Mouse (Mus musculus) gastrocnemius, postnatal 14 days (tissue): Measurements from ENCODE around the gene Reln. TPM values are rescaled to one million over a fixed set of nuclear protein-coding genes. Genes with fewer than 3 reads are reported as not detected.

Experiments used
- DNase-seq: peaks from one replicate; pipeline ENCODE4 v3.0.0; 2021; ENCODE audit warnings: mixed read lengths
- intact Hi-C: fragments of 180-260 bp; cut with DNase I; formaldehyde crosslinking; loops from one replicate; pipeline ENCODE4 v1.15.1; 2025; ENCODE audit warnings: low total_unique reads
- total RNA-seq, 2 experiments: library from RNA; stranded (reverse); gene quantifications; 2 replicates each; pipeline ENCODE4 v1.2.3; 2021

Gene Reln
- total RNA-seq, 2 experiments from 2014 or later: 2.0 to 5.1 TPM

DNA sequence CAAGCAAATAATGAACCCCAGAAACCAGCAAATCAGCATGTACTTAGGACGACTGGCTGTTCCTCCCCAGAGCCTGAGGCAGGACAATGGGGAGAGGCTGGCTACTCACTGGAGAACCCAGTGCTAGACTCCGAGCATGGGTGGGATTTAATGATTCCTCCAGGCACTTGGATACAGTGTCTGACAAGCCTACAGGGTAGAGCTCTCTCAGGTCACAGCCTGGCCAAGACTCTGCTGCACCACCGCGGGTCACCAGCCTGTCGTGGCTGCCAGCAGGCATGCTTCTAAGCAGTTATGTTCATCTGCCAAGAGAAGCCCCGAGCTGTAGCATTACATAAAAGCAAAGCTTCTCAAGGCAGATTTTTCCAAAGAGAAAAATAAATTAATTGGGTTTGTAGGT, 190.9 kb downstream of the Reln start:
- DNase-seq: no peak
- intact Hi-C loops: no loop called here

DNA sequence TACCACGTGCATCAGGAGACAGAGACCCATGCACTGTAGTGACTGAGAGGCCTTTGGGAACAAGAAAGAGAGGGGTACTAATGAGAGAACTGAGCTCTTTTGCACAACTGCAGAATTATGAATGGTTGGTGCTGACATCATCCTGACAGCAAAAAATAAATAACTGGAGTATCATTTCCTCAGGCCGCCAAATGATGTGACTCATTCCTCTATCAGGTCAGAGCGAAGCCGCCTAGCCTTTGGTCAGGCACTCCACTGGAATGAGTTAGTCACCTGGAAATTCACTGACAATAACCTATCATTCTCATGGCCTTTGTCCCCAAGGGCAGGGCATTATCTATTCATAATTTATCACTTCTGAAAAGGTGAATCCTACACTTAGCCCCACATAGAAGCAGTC, 202.7 kb downstream of the Reln start:
- DNase-seq: no peak

DNA sequence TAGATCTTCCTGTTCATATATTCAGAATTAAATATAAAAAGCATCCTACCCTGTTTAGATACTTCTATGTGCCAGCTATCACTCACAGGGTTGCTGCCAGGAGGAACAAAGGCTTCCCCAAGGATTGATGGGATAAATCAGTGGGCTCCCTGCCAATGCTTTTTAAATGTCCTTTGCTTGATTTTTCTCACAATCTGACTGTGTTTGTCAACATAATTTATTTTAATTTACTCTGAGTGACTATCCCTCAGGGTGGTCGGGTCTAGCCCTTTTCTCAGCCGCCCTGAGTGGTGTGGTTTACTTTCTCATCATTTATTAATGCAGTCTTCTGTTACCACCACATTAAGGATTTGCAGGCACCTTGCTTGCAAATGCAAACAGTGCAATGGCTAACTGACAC, 205.5 kb downstream of the Reln start:
- no peak for DNase-seq
- intact Hi-C loops: no loop called here

More for the DNA sequence above, 202.7 kb downstream of the Reln start:
- intact Hi-C loops: no loop called here

DNA sequence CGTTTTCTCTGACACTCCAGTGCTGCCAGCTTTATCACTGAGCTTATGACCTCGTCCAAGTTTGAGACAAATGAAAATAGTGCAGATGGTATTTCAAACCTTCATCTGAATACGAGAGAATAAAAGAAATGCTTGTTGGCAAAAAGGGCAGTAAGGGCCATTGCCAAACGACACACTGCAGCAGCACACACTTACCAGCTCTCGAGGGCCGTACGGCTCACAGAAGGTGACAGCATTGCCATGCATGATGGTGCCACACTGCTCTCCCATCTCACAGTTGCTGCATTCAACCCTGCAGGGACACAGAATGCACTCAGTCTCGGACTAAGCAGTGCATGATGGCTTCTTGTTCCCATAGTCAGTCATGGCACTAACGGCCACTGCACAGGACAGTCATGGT, 210.1 kb downstream of the Reln start:
- no peak for DNase-seq
- intact Hi-C loops: no loop called here

DNA sequence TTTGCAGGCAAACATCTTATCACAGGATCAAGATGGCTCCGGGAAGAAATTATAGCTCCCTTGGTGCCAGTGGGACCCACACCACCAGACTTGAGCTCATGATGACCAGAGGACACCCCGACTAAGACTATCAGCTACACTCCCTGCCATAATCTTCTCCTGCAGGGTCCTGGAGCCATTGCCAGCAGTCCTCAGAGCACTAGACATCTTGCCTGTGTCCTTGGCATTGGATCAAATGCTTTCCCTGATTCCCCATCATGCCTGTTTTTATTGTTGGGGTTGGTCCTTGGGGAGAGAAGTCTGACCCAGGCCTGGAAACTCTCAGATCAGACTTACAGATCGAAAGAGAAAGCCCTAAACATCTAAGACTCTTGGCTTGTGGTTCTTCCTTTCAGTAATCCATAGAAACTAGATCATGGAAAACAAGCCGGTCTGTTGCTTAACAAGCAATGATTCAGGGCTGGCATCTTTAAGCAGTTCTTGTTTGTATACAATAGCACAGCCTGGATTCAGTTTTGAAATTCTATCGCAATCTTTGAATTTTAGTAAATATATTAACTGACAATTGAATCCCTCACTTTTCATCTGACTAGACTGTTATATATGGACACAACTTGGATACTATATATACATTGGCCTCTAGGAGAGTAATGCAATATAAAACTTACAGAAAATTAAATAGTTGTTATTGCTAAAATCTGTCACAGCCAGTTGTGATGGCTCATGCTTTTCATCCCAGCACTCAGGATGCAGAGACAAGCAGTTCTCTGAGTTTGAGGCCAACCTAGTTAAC, 212.6 kb downstream of the Reln start:
- DNase-seq: no peak
- intact Hi-C loops: no loop called here

DNA sequence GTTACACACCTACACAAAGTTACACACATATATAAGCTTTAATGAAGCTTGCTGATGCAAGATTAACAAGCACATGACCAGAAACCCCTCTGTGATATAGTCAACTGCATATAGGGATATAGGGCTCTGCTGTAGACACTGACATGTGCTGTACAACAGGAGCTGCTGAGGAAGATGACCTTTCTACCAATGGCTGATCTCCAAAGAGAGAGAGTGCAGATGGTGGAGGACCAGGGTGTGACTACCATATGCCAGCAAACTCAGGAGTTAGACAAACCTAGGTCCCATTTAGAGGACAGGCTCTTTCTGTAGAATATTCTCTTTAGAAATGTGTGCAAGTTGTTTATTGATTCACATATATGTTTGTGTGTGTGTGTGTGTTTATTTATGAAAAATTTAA, 216.9 kb downstream of the Reln start:
- no peak for DNase-seq
- intact Hi-C loops: no loop called here

DNA sequence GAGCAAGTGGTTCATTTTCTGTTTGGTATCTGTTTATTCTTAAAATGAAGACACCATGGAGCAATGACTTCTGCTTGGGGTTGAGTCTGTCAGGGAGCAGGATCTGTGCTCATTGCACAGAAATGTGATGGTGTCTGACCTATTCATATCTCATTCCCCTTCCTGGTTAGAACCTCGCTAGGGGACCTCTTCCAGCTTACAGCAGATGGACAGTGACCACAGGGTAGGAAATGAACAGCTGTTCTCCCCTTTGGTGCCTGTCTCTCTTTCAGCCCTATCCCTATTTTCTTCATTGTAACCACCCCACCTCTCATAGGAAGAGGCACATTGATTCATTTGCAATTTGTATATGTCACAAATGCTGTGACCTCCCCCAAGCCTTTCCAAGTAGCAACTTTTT, 225.2 kb downstream of the Reln start:
- intact Hi-C loops: no loop called here
- no peak for DNase-seq

DNA sequence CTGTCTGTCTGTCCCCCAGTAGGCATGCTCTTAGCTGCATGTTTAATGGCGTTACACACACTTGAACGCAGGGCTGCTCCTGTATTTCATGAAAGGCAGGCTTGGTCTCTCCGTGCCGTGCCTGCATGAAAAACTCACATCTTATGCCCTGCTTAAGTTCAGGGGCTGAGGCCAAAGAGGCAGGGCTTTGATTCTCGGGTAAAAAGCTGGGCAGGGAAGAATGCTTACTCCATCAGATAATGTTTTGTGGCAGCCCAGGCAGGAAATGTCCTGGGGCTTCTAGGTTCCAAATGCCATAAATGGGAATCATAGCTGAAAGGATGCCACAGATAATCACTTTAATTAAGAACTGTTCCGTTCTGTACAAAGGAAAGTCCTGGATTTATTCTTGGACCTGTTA, 226.0 kb downstream of the Reln start:
- intact Hi-C loops: no loop called here

DNA sequence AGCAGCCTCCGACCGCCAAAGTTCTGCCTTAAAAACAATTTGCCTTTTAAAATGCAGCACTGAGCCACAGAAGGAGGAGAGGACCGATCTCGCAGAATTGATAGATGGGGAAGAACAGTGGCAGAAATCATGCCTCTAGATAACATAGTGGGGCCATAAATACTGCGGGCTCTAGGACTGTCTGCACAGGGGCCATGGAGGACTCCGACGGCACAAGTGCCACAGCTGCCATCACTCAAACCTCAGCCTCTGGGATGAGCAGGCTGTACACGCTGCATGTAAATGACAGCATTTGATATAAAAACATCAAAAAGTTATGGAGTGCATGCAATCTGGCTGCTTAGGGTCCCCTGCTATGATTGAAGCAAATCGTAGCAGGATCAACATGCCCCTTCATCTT, 227.6 kb downstream of the Reln start:
- DNase-seq: no peak
- intact Hi-C loops: no loop called here

More for the DNA sequence above, 226.0 kb downstream of the Reln start:
- no peak for DNase-seq

DNA sequence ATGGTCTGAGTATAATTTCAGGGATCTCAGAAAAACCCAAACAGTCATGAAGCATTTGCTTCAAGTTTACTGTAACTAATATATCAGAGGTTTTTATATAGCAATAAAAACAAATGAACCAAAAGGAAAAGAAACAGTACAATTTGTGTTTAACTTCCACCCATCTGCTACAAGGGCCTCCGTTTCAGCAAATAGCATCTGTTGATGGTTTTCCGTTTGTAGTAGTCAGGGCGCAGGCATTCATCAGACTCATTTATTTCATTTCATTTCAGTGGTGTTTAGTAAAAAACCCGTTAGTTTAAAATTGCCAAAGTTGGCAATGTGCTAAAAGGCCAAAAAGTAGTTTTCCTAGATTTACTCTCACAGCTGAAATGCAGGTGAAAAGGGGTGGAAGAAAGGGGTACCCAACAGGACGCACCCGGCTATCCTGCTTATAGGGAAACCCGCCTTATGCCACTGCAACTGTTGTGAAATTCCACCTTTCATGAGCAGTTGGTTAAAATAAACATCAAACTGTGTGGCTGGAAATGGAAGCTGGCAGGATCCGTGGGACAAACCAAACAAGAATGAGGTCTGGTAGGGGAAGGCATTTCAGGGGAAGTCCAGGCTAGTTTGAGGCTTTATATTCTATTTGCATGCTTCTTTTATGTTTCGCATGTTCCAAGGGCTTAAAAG, 237.6 kb downstream of the Reln start:
- DNase-seq: no peak
- intact Hi-C loops: no loop called here

DNA sequence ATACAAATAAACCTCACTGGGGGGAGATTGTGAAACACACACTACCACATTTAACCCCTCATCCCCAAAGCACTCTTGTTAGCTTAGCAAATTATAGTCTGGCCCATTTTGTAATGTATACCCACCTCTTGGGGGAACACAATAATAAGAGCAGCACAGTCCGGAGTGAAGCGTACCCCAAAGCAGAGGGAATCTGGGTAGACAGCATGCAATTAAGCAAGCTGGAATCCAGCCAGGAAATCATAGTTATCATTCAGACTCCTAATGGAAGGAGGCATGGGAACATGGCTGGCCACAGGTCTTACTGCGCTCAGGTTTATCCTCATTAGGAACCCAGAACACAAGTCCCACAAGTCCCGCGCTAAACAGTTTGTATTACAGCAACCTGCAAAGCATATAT, 249.5 kb downstream of the Reln start:
- intact Hi-C loops: no loop called here
- no peak for DNase-seq

DNA sequence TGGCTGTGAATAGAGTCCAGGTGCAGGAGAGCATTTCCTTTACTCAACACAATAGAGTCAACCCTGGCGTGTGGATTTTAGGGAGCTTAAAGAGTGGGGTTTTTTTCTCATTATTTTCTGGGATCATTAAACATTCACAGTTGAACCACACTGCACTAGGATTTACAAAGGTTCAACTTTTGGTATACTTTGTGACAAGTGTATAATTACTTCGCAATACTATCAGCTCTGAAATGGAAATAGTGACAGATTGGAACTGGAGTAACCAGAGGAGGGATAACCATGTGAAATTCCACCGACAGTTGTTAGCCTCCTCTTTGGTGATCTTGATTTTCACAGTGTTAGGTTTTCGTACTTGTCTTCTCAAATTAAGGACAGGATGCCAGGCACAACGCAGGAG, 250.5 kb downstream of the Reln start:
- intact Hi-C loops: no loop called here

DNA sequence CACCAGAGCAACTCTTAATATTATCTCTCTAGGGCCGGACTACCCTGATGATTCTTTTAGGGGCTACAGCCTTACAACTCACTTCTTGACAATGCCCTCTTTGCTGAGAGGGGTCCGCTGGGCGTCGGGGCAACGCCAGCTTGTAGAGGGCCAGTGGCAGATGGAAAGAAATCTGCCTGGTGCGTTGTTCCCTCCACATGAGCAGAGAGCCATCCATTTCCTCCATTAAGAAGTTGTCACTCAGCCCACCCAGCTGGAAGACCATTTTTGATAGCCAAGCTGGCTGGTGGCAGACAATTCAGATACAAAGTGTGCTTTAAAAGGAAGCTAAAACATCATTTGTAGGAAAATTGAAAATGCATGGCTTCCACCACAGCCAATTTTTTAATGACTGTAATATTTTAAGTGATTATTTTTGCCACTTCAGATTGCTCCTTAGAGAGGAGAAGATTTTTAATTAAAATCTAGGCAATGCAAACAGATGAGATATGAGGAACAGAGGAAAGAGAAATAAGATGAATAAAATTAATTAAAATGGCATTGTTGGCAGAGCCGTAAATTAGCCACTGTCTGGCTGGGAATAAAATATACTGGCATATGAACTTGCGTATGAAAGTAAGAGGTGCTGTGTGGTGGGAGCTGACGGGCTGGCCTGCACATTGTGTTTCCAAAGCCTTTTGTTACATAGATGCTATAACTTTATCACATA, 251.2 kb downstream of the Reln start:
- DNase-seq: no peak
- intact Hi-C loops: no loop called here

More for the DNA sequence above, 250.5 kb downstream of the Reln start:
- no peak for DNase-seq

DNA sequence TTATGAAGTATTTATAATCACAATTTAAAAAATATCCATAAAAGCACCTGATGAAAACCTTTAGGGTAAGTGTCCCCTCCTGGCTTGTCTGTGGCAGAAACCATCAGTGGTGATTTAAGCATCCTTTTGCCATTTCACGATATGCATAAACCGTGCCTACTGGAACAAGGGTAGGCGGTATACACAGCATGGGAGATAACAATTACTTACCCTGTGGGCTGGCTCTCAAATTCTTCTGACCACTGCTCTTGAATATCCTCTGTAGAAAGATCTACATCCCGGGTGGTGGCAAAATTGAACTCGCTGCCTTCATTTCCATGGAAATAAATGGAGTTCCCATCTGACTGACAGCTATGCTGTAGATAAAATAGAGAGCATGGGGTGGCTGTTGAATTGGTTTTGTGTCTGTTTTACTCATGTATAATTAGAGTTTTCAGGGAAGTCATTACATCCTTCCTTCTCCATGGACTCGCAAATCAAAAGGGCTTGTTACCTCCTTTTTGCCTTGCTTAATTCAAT, 264.0 kb downstream of the Reln start:
- no peak for DNase-seq
- intact Hi-C loops: no loop called here

DNA sequence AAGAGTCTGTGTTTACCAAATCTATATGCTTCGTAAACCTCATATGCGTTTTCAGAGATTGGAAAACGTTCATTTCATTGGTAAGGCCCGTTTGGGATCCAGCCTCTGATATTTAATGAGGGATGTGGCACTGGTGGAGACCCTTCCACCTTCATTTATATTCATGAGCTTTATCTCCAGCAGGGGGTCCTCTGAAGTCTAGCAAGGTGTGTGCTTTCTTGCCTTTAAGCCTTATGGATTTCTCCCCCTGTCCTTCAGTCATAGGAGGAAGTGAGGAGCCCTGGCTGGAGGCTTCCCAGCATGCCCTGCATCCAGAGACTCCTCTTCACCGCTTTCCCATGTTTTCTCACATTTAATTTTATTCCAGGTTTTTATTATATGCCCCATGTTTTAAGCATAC, 269.5 kb downstream of the Reln start:
- intact Hi-C loops: no loop called here
- no peak for DNase-seq

DNA sequence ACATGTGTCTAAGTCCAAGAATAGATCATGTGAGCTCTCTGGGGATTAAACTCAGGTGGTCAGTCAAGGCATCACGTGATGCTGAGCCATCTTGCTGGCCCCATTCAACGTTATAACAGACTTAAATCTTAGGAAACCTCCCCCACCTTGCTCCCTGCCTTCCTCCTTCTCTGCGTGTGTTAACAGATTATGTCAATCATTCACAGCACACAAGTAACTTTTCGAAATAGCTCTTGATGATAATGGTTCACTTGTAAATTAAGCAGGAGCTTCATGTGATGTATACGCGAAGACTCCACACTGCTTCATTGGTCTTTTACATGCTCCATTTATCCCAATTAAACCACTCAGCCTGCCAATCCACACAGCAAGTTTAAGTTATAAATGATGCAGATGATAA, 271.9 kb downstream of the Reln start:
- intact Hi-C loops: no loop called here
- DNase-seq: no peak

DNA sequence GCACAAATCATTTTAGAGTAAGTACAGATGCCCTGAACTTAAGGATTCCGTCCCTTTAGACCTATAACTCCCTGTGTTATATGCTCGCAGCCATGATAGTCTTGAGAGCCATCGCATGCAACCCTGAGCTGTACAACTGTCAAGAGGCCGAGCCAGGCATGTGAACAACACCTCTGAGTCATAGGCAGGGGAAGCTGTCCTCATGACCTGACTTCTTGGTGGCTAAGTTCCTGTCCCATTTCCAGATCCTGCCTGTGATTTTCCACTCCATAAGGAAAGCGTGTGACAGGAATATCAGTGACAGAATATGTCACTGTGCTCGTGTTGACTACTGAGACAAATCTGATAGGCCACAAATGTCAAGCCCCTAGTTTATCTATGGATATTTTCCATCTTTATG, 285.3 kb downstream of the Reln start:
- no peak for DNase-seq
- intact Hi-C loops: no loop called here

DNA sequence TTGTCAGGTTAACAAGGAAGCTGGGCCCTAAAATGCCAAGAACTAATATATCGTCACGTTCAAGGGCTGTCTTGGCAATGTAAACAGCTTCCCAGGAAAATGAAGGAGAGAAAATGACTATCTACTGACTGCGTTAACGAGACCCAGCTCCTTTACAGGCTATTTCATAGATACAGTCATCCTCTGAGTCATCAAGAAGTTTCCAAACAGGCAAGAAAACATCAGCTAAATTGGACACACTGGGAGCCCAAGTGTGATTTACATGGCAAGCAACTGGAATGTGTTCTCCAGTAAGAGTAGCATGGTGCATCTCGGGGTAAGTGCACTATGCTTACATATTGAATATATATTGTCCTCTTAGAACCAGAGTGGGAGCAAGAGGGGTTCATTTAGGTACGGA, 302.7 kb downstream of the Reln start:
- intact Hi-C loops: no loop called here

DNA sequence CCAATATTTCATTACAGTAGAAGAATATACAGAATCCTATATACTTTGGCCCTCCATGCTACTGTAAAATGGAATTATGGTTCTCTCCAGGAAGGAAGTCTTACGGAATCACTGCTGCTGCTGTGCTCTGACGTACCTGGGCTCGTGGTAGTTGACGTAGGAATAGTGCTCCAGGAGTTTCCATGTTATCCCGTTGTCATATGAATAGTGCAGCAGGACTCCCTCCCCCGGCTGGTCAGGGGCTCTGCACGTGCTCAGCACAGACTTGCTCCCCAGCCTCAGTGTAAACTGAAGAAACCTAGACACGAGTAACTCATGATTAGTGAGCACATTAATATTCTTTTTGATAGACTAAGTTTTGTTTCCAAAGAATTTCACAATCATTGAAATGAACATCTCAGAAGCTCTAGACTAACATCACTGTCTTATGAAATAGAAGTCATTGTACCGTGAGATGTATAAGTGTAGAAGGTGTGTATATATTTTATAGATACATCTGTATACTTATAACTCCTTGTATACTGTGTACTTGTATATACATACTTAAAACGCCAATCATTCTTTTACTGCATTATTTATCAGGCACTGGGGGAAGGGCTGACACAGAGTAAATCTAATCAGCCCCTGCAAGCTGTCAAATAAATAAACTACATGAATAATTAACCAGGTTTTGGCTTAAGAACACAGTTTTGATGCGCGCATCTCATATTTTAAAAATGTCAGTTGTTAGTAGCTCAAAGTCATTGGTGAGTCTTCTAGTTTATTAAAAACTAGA, 304.9 kb downstream of the Reln start:
- intact Hi-C loops: no loop called here
- no peak for DNase-seq

More for the DNA sequence above, 302.7 kb downstream of the Reln start:
- no peak for DNase-seq

DNA sequence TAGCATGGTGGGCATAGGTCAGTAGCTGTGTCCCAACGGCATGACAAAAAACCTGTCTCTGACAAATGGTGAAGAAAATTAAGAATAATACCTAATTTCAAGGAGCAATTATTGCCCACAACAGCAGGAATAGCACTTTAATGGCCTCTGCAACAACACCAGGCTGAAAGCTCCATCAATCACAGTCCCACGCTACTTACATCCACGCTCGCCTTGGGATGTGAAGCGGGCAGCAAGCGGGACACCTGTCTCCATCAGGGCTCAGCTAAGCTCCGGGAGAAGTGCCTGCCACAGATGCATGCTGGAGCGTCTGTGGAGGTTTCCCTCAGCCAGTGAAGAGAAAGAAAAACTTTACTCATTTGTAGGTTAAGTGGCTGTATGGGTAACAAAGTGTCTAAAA, 309.3 kb downstream of the Reln start:
- intact Hi-C loops: no loop called here
- no peak for DNase-seq
